Mouse (Mus musculus): ENCODE measurements at regions not wholly inside any gene's neighbourhood (a gene's known extent, or its start where the extent isn't known, plus 50 kb on each side); places are given as distances from the start of the nearest gene placed in this dataset.

DNA sequence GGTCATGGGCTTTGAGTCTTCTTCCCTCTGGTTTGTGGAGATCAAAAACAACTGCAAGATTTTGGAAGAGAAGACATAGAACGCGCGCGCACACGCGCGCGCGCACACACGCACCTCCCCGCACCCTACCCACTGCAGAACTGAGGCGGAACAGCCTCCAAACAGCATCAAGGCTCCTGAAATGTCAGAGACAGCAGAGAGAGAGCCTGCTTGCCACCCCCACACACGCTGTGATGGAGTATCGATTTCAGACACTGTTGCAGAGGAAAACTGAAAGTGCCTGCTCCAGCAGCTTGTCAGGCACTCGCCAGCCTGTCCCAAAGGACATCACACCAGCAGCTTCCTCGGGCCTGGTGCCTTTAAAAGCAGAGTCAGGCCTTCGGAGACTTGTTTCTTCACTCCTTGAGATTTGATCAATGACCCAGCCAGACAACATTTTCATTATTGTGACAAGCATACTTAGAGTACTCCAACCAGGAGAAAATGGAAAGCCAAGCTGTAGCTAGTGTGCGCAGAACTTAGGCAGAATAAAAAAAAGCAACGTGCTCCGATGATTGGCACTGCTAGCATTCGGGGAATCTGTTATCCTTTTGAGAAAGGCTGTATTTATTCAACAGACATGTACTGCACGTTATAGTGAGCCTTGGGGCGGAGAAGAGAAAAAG, 342.9 kb upstream of the Rgma start:
- ATAC-seq (ENCODE audit: low FRiP score, low TSS enrichment) (no peak), DNase-seq (ENCODE audit: low spot score) (no peak)
- Histone ChIP-seq H3K4me1 (replicated peaks; ENCODE audit: control insufficient read depth, insufficient read depth) (peaks cover 4% of the 10 kb centered on the region; the same call in 1 of the 2 replicates), H3K27me3 (ENCODE audit: control insufficient read depth, insufficient read depth, low read length) (no peaks in the 10 kb centered on the region), H3K9ac (ENCODE audit: low read length) (no peak overlapping the region), H3K4me2 (replicated peaks; ENCODE audit: low read depth) (peak overlapping the region; percentile 27), H3K4me3 (ENCODE audit: low read depth, low read length) (no peak overlapping the region; the same call in 1 of the 2 replicates), H3K9me3 (ENCODE audit: control insufficient read depth, low read length) (no peaks in the 10 kb centered on the region), H3K27ac (replicated peaks) (peak overlapping the region; percentile 61), H3K36me3 (ENCODE audit: control insufficient read depth, insufficient read depth, low read length) (no peaks in the 10 kb centered on the region)
- TF ChIP-seq EP300 (optimal IDR thresholded peaks at IDR 0.05) (no peak), CTCF (IDR thresholded peaks at IDR 0.05; ENCODE audit: low read depth) (no peak)
- WGBS: 52% methylated on average over 23 of the region's 23 CpGs

- TF ChIP-seq CTCF (IDR thresholded peaks at IDR 0.05; ENCODE audit: low read depth) (peak; percentile 52), EP300 (optimal IDR thresholded peaks at IDR 0.05) (no peak)
- Histone ChIP-seq H3K36me3 (ENCODE audit: control insufficient read depth, insufficient read depth, low read length) (no peaks in the 10 kb centered on the region), H3K9ac (ENCODE audit: low read length) (no peak overlapping the region), H3K27me3 (ENCODE audit: control insufficient read depth, insufficient read depth, low read length) (no peaks in the 10 kb centered on the region), H3K4me3 (ENCODE audit: low read depth, low read length) (no peak overlapping the region), H3K9me3 (ENCODE audit: control insufficient read depth, low read length) (no peaks in the 10 kb centered on the region), H3K4me1 (replicated peaks; ENCODE audit: control insufficient read depth, insufficient read depth) (peaks cover 4% of the 10 kb centered on the region; the same call in 1 of the 2 replicates), H3K4me2 (replicated peaks; ENCODE audit: low read depth) (no peak overlapping the region; the same call in 1 of the 2 replicates), H3K27ac (replicated peaks) (peak overlapping the region; percentile 53)
- 22% methylated on average over 20 of the region's 20 CpGs for WGBS
- DNase-seq (ENCODE audit: low spot score) (peak; percentile 73), ATAC-seq (ENCODE audit: low FRiP score, low TSS enrichment) (peak; percentile 71)
Measured at GRCm38 (mm10) chr7:73036801-73037555, 338.3 kb upstream of the Rgma start.

DNA sequence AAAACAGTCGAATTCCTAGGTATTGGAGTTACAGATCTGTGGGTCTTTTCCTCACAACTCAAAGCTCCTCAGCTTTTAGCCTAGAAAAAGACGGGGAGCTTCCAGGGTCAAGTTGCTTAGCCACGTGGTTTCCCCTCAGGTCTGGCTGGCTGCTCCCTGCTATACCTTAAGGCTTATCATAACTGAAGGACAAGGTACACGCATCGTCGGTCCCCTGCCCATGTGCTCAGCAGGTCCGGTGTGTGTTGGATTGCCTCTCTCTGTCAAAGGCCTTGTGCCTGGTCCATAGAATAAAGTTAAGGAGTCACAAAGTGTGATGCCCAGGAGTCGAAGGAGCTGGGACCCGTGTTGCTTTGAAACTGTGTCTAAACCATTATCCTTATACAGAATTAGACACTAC, 337.7 kb upstream of the Rgma start:
- ATAC-seq (ENCODE audit: low FRiP score, low TSS enrichment) (no peak), DNase-seq (ENCODE audit: low spot score) (no peak)
- no peak for TF ChIP-seq EP300 (optimal IDR thresholded peaks at IDR 0.05)
- Histone ChIP-seq H3K9me3 (ENCODE audit: control insufficient read depth, low read length) (no peaks in the 10 kb centered on the region), H3K4me1 (replicated peaks; ENCODE audit: control insufficient read depth, insufficient read depth) (peaks cover 4% of the 10 kb centered on the region; the same call in 1 of the 2 replicates), H3K27me3 (ENCODE audit: control insufficient read depth, insufficient read depth, low read length) (no peaks in the 10 kb centered on the region), H3K4me2 (replicated peaks; ENCODE audit: low read depth) (no peak overlapping the region), H3K9ac (ENCODE audit: low read length) (no peak overlapping the region), H3K27ac (replicated peaks) (no peak overlapping the region), H3K4me3 (ENCODE audit: low read depth, low read length) (no peak overlapping the region), H3K36me3 (ENCODE audit: control insufficient read depth, insufficient read depth, low read length) (no peaks in the 10 kb centered on the region)
- WGBS: 82% methylated on average over 9 of the region's 9 CpGs

- H3K4me2 ChIP-seq (replicated peaks; ENCODE audit: low read depth): no peak overlapping the region
- H3K4me1 ChIP-seq (replicated peaks; ENCODE audit: control insufficient read depth, insufficient read depth): peaks cover 4% of the 10 kb centered on the region; the same call in 1 of the 2 replicates
- no peaks in the 10 kb centered on the region for H3K9me3 ChIP-seq (ENCODE audit: control insufficient read depth, low read length)
- DNase-seq (ENCODE audit: low spot score) (no peak), ATAC-seq (ENCODE audit: low FRiP score, low TSS enrichment) (no peak)
- TF ChIP-seq CTCF (IDR thresholded peaks at IDR 0.05; ENCODE audit: low read depth) (no peak), EP300 (optimal IDR thresholded peaks at IDR 0.05) (no peak)
- H3K27me3 ChIP-seq (ENCODE audit: control insufficient read depth, insufficient read depth, low read length): no peaks in the 10 kb centered on the region
- 88% methylated on average over 4 of the region's 4 CpGs for WGBS
- no peak overlapping the region for H3K9ac ChIP-seq (ENCODE audit: low read length)
- no peaks in the 10 kb centered on the region for H3K36me3 ChIP-seq (ENCODE audit: control insufficient read depth, insufficient read depth, low read length)
- H3K4me3 ChIP-seq (ENCODE audit: low read depth, low read length): no peak overlapping the region
- H3K27ac ChIP-seq (replicated peaks): no peak overlapping the region
Measured at GRCm38 (mm10) chr7:73039921-73040320, 335.4 kb upstream of the Rgma start.

- ATAC-seq (ENCODE audit: low FRiP score, low TSS enrichment) (no peak), DNase-seq (ENCODE audit: low spot score) (no peak)
- H3K27me3 ChIP-seq (ENCODE audit: control insufficient read depth, insufficient read depth, low read length): no peaks in the 10 kb centered on the region
- no peak overlapping the region for H3K4me2 ChIP-seq (replicated peaks; ENCODE audit: low read depth)
- no peaks in the 10 kb centered on the region for H3K36me3 ChIP-seq (ENCODE audit: control insufficient read depth, insufficient read depth, low read length)
- no peak overlapping the region for H3K4me3 ChIP-seq (ENCODE audit: low read depth, low read length)
- 49% methylated on average over 3 of the region's 3 CpGs for WGBS
- H3K27ac ChIP-seq (replicated peaks): no peak overlapping the region
- no peaks in the 10 kb centered on the region for H3K4me1 ChIP-seq (replicated peaks; ENCODE audit: control insufficient read depth, insufficient read depth)
- TF ChIP-seq CTCF (IDR thresholded peaks at IDR 0.05; ENCODE audit: low read depth): no peak
- no peak for TF ChIP-seq EP300 (optimal IDR thresholded peaks at IDR 0.05)
- H3K9me3 ChIP-seq (ENCODE audit: control insufficient read depth, low read length): no peaks in the 10 kb centered on the region
- no peak overlapping the region for H3K9ac ChIP-seq (ENCODE audit: low read length)
Measured at GRCm38 (mm10) chr7:73044316-73044715, 331.0 kb upstream of the Rgma start.

- Histone ChIP-seq H3K9ac (ENCODE audit: low read length) (no peak overlapping the region), H3K9me3 (ENCODE audit: control insufficient read depth, low read length) (no peaks in the 10 kb centered on the region), H3K36me3 (ENCODE audit: control insufficient read depth, insufficient read depth, low read length) (no peaks in the 10 kb centered on the region), H3K27ac (replicated peaks) (no peak overlapping the region), H3K4me2 (replicated peaks; ENCODE audit: low read depth) (no peak overlapping the region), H3K4me1 (replicated peaks; ENCODE audit: control insufficient read depth, insufficient read depth) (no peaks in the 10 kb centered on the region), H3K27me3 (ENCODE audit: control insufficient read depth, insufficient read depth, low read length) (no peaks in the 10 kb centered on the region), H3K4me3 (ENCODE audit: low read depth, low read length) (no peak overlapping the region)
- 51% methylated on average over 2 of the region's 2 CpGs for WGBS
- no peak for DNase-seq (ENCODE audit: low spot score)
- no peak for ATAC-seq (ENCODE audit: low FRiP score, low TSS enrichment)
- TF ChIP-seq CTCF (IDR thresholded peaks at IDR 0.05; ENCODE audit: low read depth): no peak
- no peak for TF ChIP-seq EP300 (optimal IDR thresholded peaks at IDR 0.05)
Measured at GRCm38 (mm10) chr7:73055891-73056290, 319.4 kb upstream of the Rgma start.
